8 mouse cellular contexts compared by ENCODE assay signal in the genomic region with DNA sequence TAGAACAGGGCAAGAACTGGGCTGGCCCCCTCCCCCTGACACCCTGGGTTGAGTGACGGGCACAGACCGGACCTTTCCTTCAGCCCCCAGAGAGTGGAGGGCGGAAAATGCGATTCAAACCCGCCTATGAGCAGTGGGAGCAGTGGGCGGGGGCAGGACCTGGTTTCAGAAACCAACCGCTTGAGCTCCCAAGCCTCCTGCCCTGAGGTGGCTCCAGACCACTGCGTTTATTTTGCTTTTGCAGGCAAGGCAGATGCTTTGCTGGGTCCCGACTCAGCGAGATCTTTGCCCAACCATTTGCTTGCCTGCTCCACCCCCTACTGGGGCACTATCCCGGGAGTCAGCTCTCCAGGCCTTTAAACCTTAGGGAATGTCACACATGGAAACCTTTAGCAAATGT. TPM values are rescaled to one million over a fixed set of nuclear protein-coding genes. Genes with fewer than 3 reads are reported as not detected.
A peak's percentile ranks its signal among the peaks of the same experiment; 100 is the strongest.
DNase-seq lines count a peak whose midpoint lies in the region; ATAC-seq and TF ChIP-seq lines count a peak whose summit lies in the region.

No protein-coding gene starts in this region.

- no peak for TF ChIP-seq CTCF in kidney, adult 2 months (conservative IDR thresholded peaks at IDR 0.05; ENCODE audit: insufficient read depth, insufficient read length, low read depth, low read length)

- ATAC-seq in neural tube, embryonic 14.5 days (ENCODE audit: low read depth) = peak; percentile 16; the same call in 1 of the 2 replicates

- no peak overlapping the region for H3K4me3 ChIP-seq in kidney, adult 2 months (ENCODE audit: insufficient read depth, low read depth, low read length)
- no peak overlapping the region for H3K4me3 ChIP-seq in neural tube, embryonic 14.5 days (ENCODE audit: low read depth, low read length)

- 5% methylated on average over 11 of the region's 11 CpGs for WGBS in kidney, adult 2 months
- WGBS in neural tube, embryonic 14.5 days = 1% methylated on average over 11 of the region's 11 CpGs

- peak; percentile 18 for DNase-seq in ovary, postnatal 36 days (ENCODE audit: low spot score)
- no peak for DNase-seq in ovary, adult 18-20 months (ENCODE audit: low spot score)
- peak; percentile 46 for DNase-seq in gastrocnemius, postnatal 25 days
- DNase-seq in kidney, adult 2 months = peak; percentile 52
- no peak for DNase-seq in left cerebral cortex, adult 18-20 months (ENCODE audit: low spot score in 2 of 2)
- DNase-seq in adrenal gland, adult 8-10 months = no peak
- DNase-seq in thymus, postnatal 14 days = no peak

- no peaks in the 10 kb centered on the region for H3K4me1 ChIP-seq in kidney, adult 2 months (ENCODE audit: control insufficient read depth, insufficient read depth, low read length)
- peaks cover 13% of the 10 kb centered on the region for H3K4me1 ChIP-seq in neural tube, embryonic 14.5 days (ENCODE audit: control insufficient read depth, insufficient read depth, low read length)

- H3K36me3 ChIP-seq in kidney, adult 2 months (ENCODE audit: control insufficient read depth, insufficient read depth, low read length) = no peaks in the 10 kb centered on the region
- no peaks in the 10 kb centered on the region for H3K36me3 ChIP-seq in neural tube, embryonic 14.5 days (ENCODE audit: control insufficient read depth, insufficient read depth, low read length)

- H3K27me3 ChIP-seq in kidney, adult 2 months (replicated peaks; ENCODE audit: control insufficient read depth, insufficient read depth, low read length) = peaks cover 12% of the 10 kb centered on the region
- H3K27me3 ChIP-seq in neural tube, embryonic 14.5 days (ENCODE audit: control insufficient read depth, insufficient read depth, low read length) = peaks cover 37% of the 10 kb centered on the region

- TF ChIP-seq POLR2A in kidney, adult 2 months (IDR thresholded peaks at IDR 0.05; ENCODE audit: low read depth, low read length) = no peak

- no peaks in the 10 kb centered on the region for H3K9me3 ChIP-seq in neural tube, embryonic 14.5 days (ENCODE audit: control insufficient read depth, low read length)

- no peak overlapping the region for H3K4me2 ChIP-seq in neural tube, embryonic 14.5 days (ENCODE audit: low read depth, low read length)

- no peak overlapping the region for H3K27ac ChIP-seq in kidney, adult 2 months (ENCODE audit: insufficient read depth, low read depth, low read length)
- no peak overlapping the region for H3K27ac ChIP-seq in neural tube, embryonic 14.5 days (ENCODE audit: low read depth, low read length)

- H3K9ac ChIP-seq in neural tube, embryonic 14.5 days (replicated peaks; ENCODE audit: low read depth, low read length) = no peak overlapping the region

RNA-seq across cellular contexts. Expression of a gene that starts 2.2 kb away (rescaled TPM):
- 10 to 100 TPM; 16.1 to 18.0 TPM for total RNA-seq in gastrocnemius, postnatal 25 days (2021)
- polyA plus RNA-seq in kidney, adult 2 months (2012; rRNA removed) = 22.6 and 26.0 TPM in 2 replicates
- polyA plus RNA-seq in neural tube, embryonic 14.5 days (2014; fragmentation: Nextera tagmentation; extraction: Ambion mirVana) = 11.6 and 23.2 TPM in 2 replicates
- 10 to 100 TPM; 29.3 to 30.0 TPM for total RNA-seq in left cerebral cortex, adult 18-20 months (2021)
- 10 to 100 TPM; 40.5 to 55.6 (median 45.9) TPM for total RNA-seq in adrenal gland, adult 8-10 months (2022)

Comparison
In these comparisons a context has a peak if more than half of its experiments do, and no peak if none do; other contexts are left out.
1. DNase-seq: peak in ovary, postnatal 36 days (single experiment), gastrocnemius, postnatal 25 days (single experiment) and kidney, adult 2 months (single experiment); none in ovary, adult 18-20 months (single experiment), left cerebral cortex, adult 18-20 months (0 of 2), adrenal gland, adult 8-10 months (single experiment) and thymus, postnatal 14 days (single experiment).